Mouse (Mus musculus) lung, adult 2 months (tissue): ENCODE measurements around the gene Tbxas1. TPM values are rescaled to one million over a fixed set of nuclear protein-coding genes. Genes with fewer than 3 reads are reported as not detected.

Experiments used
- DNase-seq: peaks from one replicate; pipeline ENCODE4 v3.0.0; 2022
- H3K4me1 ChIP-seq: fragments of 200-500 bp; 2 replicates; pipeline ENCODE4 v1.6.1; 2011; ENCODE audit warnings: low read length; ENCODE audit not compliant: control insufficient read depth, insufficient read depth
- H3K4me3 ChIP-seq: fragments of 200-500 bp; replicated peaks from 2 replicates; pipeline ENCODE3; 2011; ENCODE audit warnings: low read depth, mild to moderate bottlenecking, control low read depth, low read length; ENCODE audit errors: extremely low read depth
- CTCF ChIP-seq: fragments of 200-500 bp; IDR thresholded peaks from 2 replicates; pipeline ENCODE4 v1.5.1; 2011; ENCODE audit warnings: mild to moderate bottlenecking, low read length, control low read depth; ENCODE audit not compliant: insufficient read depth
- POLR2A ChIP-seq: fragments of 200-500 bp; IDR thresholded peaks from 2 replicates; pipeline ENCODE4 v1.6.1; 2011; ENCODE audit warnings: low read depth, mild to moderate bottlenecking, control low read depth, low read length, borderline replicate concordance; ENCODE audit errors: extremely low read depth
- WGBS: fragments of 180-500 bp; shearing (Covaris S2); methylation state at CpG from one replicate; pipeline ENCODE4 v1.1.7; 2018; 5-methylcytosine and 5-hydroxymethylcytosine counted together
- polyA plus RNA-seq: library from polyadenylated mRNA; depleted of rRNA; stranded (reverse); fragments of >200 nt; gene quantifications from 2 replicates; pipeline ENCODE4 v1.2.3, GENCODE M21; 2012

Tbxas1 gene
- polyA plus RNA-seq, 1 experiment: 9.1 TPM

DNA sequence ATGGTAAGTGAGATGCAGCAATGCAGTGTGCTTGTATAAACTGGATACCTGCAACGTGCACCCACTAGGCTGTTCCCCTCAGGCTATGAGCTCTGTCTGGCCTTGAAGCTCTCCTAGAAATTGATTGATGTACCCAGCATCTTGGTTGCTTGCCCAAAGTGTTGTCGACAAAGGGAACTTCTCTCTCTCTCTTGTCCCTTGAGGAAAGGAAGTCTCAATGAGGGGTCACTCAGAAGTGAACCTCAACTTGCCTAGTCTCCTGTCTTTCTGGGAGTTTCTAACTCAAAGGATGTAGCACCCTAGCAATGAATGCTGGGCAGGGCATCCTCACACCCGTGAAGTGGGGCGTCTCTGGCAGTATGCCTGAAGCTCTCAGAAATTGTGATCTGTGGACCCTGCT, 161.0 kb downstream of the Tbxas1 start:
- H3K4me1 ChIP-seq: no peaks in the 10 kb centered on the region
- TF ChIP-seq CTCF: no peak
- no peak for TF ChIP-seq POLR2A
- WGBS: 56% methylated on average over 4 of the region's 4 CpGs
- H3K4me3 ChIP-seq: no peak overlapping the region
- no peak for DNase-seq

DNA sequence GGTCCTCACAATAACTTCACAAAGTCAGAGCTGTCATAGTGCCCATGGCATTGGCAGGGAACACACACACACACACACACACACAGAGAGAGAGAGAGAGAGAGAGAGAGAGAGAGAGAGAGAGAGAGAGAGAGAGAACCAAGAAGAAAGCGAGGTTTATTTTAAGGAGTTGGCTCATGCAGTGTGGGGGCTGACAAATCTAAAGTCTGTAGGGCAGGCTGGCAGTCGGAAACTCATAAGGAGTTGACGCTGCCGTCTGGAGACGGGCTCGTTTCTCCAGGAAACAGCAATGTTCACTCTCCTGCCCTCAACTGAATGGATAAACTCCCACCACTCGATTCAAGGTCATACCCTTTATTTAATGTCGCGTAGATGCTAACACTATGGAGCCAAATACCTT, 165.2 kb downstream of the Tbxas1 start:
- DNase-seq: no peak
- TF ChIP-seq POLR2A: no peak
- TF ChIP-seq CTCF: no peak
- no peaks in the 10 kb centered on the region for H3K4me1 ChIP-seq
- H3K4me3 ChIP-seq: no peak overlapping the region
- WGBS: 71% methylated on average over 9 of the region's 9 CpGs

DNA sequence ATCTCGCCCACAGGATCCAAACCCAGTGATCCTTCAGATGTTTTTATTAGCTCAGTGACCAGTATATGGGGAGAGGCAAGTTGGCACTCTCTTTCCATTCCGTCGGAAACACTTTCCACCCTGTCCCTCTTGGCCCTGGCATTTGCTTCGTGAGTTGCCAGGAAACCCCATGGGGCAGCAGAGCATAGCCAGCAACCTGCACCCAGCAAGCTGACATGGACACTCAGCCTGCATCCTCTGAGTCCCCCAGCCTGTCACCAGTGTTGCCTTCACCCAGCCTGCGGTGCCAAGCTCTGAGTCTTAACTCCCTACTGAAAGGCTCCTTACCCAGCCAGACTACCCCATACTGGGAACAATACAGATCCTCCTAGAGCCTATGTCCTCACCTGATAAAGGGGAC, 173.9 kb downstream of the Tbxas1 start:
- DNase-seq: no peak
- 44% methylated on average over 5 of the region's 5 CpGs for WGBS
- H3K4me3 ChIP-seq: no peak overlapping the region
- TF ChIP-seq POLR2A (no peak), CTCF (no peak)
- no peaks in the 10 kb centered on the region for H3K4me1 ChIP-seq

DNA sequence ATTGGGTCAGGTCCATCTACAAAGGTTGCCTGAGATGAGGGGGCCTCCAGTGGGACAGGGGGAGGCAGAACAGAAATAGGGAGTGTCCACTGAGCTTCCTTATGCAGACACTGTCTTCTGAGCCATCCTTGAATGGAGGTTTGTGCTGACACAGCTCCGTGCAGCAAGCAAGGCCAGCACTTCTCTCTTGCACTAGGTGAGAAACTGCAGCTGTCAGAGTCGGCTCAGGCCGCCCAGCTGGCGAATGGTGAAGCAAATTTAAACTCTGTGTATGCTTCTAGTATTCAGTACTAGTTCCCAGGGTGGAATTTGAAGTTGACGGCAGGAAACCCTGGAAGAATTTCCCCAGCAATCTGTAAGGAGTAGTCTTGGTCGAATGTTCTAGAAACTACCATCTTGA, 175.6 kb downstream of the Tbxas1 start:
- WGBS: 66% methylated on average over 6 of the region's 6 CpGs
- TF ChIP-seq CTCF (no peak), POLR2A (no peak)
- DNase-seq: no peak
- Histone ChIP-seq H3K4me3 (no peak overlapping the region), H3K4me1 (peaks cover 3% of the 10 kb centered on the region; the same call in 1 of the 2 replicates)

DNA sequence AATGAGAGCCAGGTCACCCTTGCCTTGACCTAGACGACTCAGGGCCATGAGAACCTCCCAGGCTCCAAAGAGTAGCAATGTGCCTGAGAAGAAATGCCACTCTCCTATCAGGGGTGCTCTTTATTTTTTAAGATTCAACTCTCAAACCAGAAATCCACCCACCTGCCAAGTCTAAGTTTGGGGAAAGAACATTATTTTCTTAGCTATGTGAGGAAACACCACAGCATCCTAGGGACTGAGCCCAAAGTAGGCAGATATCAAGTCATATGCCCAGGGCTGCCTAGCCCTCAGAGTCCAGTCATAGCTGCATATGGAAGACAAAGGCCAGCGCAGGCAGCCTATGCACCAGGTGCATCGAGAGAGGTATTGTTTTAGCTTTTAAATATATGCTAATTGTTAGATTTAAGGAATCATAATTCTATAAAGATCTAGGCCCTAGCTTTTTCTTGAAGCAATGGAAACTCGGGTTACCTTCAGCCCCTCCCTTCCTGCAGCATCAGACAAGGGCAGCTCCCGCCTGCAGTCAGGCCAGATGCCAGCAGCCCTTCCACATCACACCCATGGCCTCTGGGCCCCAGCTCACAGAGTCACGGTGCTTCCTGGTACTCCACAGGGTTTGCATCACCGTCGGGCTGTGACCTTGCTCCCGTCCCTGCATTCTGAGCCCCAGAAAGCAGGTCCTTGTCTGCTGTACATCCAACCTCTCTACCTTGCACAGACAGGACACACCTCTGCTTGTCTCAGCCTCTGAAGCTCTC, 176.8 kb downstream of the Tbxas1 start:
- DNase-seq: no peak
- WGBS: 52% methylated on average over 9 of the region's 9 CpGs
- TF ChIP-seq CTCF (no peak), POLR2A (no peak)
- H3K4me3 ChIP-seq: no peak overlapping the region
- H3K4me1 ChIP-seq: peaks cover 7% of the 10 kb centered on the region

DNA sequence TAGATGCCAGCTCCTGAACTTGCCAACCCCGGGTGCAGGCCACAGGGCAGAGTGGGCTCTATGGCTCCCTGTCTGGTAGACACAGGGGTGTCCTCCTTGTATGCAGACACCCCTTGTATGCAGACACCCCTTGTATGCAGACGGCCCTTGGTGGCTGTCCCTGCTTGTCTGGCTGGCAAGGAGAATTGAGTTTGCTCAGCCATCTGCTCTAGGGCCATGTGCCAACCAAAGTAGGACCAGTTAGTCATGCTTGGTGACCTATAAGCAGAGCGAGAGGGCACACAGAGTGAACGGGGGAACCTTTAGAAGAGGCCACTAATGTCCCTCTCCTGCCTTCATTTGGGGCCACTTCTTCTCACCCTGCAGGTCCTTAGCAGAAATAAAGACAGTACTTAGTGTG, 177.4 kb downstream of the Tbxas1 start:
- no peak for TF ChIP-seq CTCF
- no peak for TF ChIP-seq POLR2A
- H3K4me1 ChIP-seq: peaks cover 7% of the 10 kb centered on the region
- DNase-seq: no peak
- WGBS: 67% methylated on average over 4 of the region's 4 CpGs
- H3K4me3 ChIP-seq: no peak overlapping the region

DNA sequence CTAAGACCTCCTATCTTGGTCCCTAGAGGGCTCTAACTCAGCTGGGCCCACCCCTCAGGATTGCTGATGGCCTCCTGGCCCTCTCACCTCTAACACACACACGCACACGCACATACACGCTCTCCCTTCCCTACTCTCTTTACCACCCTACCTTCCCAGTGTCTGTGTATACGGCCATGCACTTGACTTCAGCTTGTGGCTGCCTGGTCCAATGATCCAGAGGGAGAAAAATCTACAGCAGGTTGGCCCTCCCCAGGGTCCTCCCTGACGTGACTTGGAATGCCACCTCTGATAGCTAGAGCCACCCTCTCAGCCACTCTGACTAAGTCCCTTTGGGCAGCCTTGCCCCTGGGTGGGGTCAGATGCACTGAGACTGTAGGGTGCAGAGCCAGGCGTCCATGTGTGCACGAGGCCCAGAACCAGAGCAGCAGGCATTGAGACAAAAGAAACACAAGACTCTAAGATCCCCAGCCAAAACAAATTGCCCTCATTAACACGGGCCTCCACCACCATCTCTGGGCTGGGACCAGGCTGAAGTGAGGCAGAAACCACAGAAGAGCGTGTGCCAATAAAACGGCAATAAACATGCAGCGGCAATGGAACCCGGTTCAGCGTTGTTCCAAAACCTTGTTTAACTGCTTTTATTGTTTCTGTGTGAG, 179.1 kb downstream of the Tbxas1 start:
- H3K4me3 ChIP-seq: no peak overlapping the region
- 81% methylated on average over 13 of the region's 13 CpGs for WGBS
- TF ChIP-seq POLR2A (no peak), CTCF (no peak)
- no peak for DNase-seq
- peaks cover 9% of the 10 kb centered on the region for H3K4me1 ChIP-seq

DNA sequence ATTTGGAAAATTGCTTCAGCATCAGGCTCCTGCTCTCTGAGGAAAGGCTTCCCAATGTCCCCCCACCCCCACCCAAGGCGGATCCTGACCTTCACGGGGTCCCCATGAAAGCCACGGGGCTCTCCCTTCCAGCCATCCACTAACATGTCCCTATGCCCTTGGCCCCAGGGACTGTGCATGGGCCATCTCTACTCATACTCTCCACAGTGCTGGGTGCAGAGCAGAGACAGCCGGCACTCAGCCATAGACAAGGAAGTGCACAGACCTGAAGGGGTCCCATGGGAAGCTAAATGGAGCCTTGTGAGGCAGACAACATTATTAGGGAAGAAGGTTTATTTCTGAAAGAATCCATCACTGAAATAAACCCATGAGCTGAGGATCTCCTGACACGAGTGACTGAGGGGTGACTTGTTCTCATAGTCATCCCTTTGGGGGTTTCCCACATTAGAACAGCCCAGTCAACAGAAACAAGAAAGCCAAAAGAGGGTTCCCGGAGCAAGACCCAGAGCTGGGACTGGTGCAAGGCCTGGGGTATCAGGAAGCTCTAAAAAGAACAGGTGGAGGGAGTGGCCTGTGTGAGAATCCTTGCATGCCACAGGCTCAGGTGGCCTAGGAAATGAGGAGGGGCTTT, 179.8 kb downstream of the Tbxas1 start:
- no peak overlapping the region for H3K4me3 ChIP-seq
- TF ChIP-seq POLR2A: no peak
- TF ChIP-seq CTCF: no peak
- WGBS: 86% methylated on average over 6 of the region's 6 CpGs
- peaks cover 14% of the 10 kb centered on the region for H3K4me1 ChIP-seq
- DNase-seq: no peak

DNA sequence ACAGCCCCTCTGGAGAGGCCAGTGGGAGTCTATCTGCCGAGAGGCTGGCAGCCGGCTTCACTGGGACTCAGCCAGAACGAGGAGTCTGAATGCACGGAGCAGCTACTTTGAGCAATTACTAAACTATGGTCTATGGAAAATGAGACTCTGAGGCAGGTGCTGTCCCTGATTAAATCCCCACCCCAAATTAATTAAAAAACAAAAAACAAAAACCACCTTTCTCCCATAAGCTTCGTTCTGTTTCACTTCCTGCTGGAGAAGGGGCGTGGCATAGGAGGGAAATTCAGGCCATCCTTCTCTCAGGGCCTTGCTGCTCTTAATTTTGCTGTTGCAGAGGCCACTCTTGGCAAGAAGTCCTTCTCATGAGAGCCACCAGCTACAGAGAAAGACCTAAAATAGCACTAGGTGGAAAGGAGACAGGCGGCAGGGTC, 180.6 kb downstream of the Tbxas1 start:
- DNase-seq: no peak
- TF ChIP-seq CTCF: no peak
- no peak for TF ChIP-seq POLR2A
- WGBS: 37% methylated on average over 7 of the region's 7 CpGs
- Histone ChIP-seq H3K4me3 (no peak overlapping the region), H3K4me1 (peaks cover 18% of the 10 kb centered on the region)
